Mouse (Mus musculus): Measurements from ENCODE around the gene Nt5dc2.

Nt5dc2 gene

DNA sequence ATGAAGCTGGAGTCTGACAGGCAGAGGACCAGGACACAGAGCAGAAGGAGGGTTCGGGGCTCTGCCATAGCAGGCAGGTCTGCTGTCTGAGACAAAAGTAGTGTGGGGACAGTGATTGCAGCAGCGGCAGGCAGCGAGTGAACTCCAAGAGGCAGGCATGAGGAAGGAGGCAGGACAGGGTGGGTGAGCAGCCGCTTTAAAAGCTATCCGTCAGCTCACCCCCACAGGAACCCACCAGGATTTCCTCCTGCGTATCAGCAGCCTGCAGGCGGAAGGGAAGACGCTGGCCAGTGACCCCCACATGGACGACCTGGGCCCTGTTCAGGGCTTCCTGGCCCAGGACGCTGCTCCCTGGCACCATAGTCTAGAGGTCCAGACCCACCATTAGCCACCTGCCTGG is 37.6 kb downstream of the Nt5dc2 start, which contains the start of gene Stab1:
Gene Stab1 (minus strand): TSS at position 217 of the 400 bp plus-strand sequence.
- DNase-seq (ENCODE audit: low spot score in 2 of 2) = no peak

DNA sequence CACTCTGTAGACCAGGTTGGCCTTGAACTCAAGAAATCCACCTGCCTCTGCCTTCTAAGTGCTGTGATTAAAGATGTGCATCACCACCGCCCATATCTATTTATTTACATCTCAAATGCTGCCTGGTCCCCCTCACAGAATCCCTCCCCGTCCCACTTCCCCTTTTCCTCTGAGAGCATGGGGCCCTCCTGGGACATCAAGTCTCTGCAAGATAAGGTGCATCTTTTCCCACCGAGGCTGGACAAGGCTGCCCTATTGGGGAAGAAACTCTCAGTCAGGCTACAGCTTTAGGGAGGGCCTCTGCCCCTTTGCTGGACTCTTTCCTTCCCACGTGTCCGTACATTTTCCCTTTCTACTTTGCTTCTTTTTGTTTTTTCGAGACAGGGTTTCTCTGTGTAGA is 38.7 kb downstream of the Nt5dc2 start:
- no peak for DNase-seq (ENCODE audit: low spot score in 2 of 2)

DNA sequence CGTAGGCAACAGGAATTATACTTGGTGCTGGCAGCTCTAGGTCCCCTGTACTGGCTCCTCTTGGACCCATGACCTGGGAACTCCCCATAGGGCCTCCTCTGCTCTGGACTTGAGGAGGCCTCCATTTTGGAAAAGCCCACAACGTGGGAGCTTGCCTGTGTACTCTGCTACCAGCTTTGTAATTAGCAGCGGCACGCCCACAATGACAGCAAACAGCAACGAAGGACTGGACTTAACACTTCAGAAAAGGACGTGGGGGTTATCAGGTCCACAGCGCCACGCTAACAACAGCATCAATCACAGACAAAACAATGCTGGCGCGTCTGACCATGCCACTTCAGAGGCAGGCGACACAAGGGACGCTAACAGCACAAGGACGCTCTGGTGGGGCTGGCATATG is 40.1 kb downstream of the Nt5dc2 start:
- no peak for DNase-seq (ENCODE audit: low spot score in 2 of 2)

DNA sequence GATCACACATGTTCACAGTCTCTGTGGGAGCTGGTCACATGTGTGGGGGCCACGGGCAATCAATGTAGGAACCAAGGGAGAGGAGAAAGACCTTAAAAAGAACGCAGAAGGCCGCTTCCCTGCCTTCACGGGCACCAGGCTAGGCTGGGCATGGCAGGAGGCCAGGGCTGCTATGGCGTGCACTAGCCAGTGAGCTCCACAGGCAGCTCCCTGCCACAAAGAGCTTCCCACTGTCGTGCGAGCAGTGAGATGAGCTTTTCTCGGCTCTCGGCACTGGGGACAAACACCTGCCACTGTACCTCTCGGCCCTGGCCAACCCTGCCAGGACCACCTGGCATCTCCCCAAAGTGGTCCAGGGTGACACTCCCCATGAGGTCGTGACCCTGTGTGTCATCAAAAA is 40.5 kb downstream of the Nt5dc2 start:
- DNase-seq (ENCODE audit: low spot score in 2 of 2) = no peak

DNA sequence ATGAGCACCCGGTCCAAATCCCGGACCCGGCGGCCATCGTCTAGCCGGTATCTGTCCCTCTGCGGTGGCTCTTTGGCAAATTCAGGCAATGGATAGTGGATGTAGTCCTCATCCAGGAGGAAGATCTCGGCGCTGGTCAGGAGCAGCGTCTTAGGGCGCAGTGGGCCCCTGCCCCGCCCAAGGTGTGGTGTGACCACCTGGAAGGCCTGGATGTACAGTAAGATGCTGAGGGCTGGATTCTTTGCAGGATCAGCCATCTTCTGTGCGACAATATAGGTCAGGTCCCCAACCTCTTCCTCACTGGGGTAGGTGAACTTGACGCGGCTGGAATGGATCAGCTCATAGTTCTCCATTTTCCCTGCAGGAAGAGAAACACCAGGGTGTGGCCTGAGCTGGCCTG is 41.0 kb downstream of the Nt5dc2 start:
- DNase-seq (ENCODE audit: low spot score in 2 of 2) = no peak

DNA sequence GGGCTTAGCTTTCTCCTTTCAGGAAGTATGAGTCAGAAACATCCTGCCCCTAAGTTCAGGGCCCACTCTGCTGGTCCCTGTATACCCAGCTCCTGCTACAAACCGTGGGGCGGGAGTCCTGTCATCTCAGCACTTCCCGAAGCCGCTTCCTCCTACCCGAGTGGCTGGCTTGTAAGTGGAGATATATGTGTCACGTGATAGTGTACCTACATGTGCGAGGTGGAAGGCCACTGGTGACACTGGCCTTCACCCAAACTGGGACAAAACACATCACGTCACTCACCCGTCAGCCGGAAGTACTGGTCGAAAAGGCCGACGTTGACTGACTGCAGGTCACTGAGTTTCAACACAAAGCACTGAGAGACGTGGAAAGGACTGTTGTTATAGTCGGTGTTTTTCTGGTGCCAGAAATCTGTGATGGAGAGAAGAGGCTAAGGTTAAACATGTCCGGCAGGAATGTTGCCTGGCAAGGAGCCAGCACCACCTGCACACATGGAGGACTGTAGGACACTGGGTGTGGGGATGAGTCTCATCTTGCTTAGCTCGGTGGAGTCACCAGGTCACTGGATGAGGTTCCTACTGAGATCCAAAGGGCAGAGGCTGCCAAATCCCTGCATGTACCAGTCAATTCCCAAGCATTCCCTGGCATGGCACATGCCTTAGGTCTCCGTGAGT is 42.1 kb downstream of the Nt5dc2 start:
- no peak for DNase-seq (ENCODE audit: low spot score in 2 of 2)

DNA sequence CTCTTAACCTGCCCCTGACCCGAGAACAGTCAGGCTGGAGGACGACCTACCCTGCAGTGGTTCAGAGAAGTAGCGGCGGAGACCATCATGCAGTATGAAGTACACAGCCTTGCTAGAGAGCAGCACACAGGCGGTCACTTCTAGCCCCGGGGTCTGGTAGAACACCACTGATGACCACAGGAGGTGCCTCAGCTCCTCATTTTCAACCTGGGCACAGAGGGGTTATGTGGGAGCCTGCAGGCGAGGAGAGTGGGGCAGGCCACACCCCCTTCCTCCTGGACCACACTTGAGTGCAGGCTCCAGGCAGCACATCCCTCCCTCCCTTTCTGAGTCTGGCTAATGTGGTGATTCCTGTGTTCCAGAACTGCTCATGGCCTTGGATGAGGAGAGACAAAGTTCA is 42.7 kb downstream of the Nt5dc2 start:
- no peak for DNase-seq (ENCODE audit: low spot score in 2 of 2)

DNA sequence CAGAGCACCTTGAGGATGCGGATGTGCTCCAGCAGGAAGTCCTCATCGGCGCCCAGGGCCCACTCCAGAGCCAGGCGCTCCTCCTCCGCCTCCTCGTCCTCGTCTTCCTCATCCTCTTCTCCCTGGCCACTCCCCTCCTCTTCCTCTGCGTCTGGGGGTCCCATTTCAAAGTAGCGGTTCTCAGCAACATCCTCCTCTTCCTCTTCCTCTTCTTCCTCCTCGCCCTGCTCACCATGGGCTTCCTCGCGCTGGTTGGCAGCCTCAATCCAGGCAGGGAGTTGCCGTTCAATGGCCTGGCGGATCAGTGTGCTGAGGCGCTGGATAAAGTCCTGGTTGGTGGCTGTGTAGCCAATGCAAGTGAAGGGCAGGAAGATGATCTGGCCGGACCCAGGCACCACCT is 46.4 kb downstream of the Nt5dc2 start:
- DNase-seq (ENCODE audit: low spot score in 2 of 2) = no peak

DNA sequence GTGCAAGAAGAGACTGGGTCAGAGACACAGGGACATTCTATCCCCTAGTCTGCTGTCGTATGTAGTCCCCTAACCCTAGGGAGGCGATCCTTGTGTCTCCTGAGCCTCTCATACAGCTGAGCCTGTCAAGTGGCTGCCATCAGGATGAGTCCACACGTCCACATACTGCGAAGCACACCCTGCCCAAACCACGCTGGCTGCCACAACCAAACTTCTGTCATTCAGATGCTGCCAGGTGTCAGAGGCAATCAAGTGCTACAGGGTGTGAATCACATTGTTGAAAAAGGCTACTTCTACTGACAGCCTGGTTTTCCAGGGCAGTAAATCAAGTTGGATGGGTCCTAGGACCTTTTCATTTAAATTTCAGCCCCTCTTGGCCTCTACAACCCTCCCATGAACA is 46.9 kb downstream of the Nt5dc2 start:
- DNase-seq (ENCODE audit: low spot score in 2 of 2) = no peak

DNA sequence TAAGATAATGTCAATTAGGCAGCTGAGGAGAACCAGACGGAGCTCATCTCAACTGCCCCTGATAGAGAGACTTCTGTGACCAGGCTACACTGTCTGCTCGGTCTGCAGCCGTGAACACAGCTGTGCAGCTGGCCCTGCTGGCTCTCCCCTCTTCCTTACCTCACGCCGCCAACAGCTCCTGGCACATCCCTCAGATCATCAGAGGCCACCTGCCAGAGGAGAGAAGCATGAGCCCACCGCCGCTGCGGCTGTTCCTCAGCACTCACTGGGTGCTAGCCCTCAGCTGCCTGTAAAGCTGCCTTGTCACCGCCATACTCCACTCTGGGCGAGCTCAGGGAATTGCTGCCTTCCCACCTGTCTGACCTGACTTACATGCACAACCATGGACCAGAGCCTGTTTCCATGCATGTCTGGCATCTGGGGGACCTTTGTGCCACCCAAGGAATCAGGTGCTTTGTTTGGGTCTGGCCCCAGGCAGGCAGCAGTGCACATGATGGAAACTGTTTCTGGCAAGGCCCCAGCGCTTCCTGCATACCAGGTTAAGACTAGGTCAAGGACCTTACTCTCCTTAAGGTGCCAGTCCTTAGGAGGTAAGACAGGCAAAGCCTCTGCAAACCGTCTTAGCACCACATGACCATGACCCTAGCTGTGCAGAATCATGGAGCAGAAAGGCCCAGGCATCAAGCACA is 49.0 kb downstream of the Nt5dc2 start:
- no peak for DNase-seq (ENCODE audit: low spot score in 2 of 2)

DNA sequence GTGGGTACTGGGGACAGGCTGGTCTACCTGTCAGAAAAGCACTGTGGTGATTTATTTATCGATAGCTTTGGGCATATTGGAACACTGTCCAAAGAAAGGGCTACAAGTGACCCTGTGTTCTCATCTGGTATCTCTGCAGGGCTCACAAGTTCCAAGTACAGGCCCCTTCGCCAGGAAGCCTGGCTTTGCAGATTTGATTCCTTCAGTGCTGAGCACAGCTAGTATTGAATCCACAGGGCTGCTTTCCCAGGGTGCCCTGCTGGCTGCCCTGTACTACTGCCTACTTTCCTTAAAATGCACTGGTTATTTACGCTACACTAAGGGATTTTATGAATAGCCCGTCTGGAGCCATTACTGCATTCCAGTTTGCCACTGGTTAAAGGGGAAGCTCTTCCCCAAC is 50.7 kb downstream of the Nt5dc2 start:
- DNase-seq (ENCODE audit: low spot score in 2 of 2) = no peak

DNA sequence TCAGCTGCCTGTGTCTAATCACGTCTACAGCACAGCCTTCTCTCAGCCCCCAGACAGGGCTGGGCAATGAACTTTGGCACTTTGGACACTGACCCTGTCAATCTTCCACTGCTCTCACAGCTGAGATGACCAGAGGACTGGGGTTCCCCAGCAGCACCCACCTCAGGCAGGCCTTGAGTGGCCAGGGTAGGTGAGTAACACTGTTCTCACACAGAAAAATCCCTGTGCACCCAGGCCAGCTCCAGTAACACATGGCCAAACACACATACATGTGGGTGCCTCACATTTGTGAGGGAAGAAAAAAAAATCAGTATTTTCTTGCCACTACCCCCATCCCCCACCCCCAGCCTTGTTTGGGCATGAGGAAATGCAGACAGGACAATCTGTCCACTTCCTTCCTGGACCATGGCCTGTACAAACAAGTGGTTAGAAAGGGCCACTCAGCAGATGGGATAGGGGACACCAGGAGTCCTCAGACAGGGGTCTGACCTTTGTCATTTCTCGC is 52.0 kb downstream of the Nt5dc2 start:
- DNase-seq (ENCODE audit: low spot score in 2 of 2) = no peak

DNA sequence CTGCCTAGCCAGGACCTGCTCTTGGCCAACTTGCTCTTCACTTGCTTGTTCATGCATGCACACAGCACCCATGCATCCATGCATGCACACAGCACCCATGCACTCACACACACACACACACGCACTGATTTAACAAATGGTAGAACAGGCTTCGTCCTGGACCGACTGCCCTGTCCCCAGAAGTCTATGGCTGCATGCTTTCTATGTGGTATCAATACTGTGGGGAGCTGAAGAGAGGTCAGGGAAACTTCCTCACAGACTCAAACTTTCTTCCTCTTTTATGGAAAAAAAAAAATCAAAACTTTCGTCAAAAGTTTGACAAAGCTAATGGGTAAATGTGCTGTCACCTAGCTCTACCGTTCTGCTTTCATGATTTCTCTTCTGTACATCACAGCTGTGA is 52.7 kb downstream of the Nt5dc2 start:
- no peak for DNase-seq (ENCODE audit: low spot score in 2 of 2)

DNA sequence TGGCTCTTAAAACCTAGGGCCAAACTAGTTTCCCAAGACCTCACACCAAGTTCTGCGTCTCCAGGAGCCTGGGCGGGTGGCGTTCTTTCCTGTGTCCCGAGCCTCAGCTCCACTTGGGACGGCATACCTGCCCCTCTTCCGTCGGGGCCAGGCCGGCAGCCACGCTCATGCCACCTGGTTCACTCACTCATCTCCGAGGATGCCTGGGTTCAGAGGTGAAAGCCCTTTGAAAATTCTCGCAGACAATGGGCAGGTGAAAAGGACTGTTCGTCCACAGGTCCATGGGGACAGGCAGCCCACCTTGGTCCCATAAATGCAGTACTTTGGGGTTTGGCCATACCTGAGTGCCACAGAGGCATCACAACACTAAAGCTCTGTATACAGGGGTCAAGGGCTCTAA is 53.3 kb downstream of the Nt5dc2 start:
- DNase-seq (ENCODE audit: low spot score in 2 of 2) = no peak

DNA sequence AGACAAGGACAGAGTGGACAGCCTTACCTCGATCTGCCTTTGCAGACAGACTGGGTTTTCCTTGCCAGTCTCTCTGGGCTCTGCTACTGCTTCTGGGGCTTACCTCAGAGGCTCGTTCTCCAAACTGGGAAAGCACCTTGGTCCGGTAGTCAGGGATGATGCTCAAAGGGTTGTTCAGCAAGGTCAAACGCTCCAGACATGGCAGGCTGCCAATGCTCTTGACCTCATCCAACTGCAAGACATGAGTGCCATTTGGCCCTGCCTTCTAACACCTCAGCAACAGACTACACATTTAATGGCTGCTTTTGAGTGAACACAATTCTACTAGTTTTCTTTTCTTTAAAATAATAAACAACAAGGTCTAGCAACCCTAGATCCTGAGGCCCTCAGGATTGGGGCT is 55.8 kb downstream of the Nt5dc2 start:
- DNase-seq (ENCODE audit: low spot score in 2 of 2) = no peak

Measured in urinary bladder, postnatal 36 days (tissue).